Mouse (Mus musculus) kidney, adult 11 months (tissue): ENCODE results near the gene Slc6a20a.

Source experiments
- DNase-seq: peaks from one replicate; pipeline ENCODE4 v3.0.0; 2022

The Slc6a20a gene

DNA sequence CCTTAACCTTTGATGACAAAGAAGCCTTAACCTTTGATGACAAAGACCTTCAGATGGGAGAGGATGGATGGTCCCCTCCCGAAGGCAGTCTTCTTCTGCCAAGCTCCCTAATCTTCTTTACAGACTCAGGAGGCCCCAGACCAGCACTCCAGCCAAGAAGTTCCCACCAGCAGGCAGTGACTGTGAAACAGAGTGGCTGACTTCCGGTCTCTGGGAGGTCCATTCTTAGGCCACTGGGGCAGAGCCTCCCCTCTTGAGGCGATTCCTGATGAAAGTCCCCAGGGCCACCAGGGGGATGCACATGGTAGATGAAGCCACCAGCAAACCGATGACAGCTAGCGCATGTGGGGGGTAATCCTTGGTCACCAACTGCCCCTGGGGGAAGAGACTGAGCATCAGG is 41.9 kb downstream of the Slc6a20a start:
- DNase-seq, result no peak

DNA sequence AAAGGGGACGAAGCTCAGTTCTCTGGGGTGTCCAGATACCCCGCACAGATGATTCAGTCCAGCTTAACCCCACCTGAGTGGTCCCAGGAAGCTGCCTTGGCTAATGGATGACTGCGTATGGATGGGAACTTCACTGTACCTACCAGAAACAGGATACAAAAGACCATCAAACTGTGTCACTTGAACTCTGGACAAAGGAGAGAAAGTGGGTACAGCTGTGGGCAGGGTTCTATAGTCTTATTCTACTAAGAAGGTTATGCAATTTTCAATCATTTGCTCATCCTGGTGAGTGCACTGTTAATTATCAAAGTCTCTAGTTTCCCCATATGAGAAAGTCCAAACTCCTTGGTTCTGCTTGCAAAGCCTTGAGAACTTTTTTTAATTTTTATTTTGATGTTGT is 45.7 kb downstream of the Slc6a20a start:
- peak; percentile 51 for DNase-seq

GRCm38 (mm10) chr9:123632281-123632680 is 46.4 kb downstream of the Slc6a20a start, which contains the start of gene Slc6a20b:
Gene Slc6a20b, minus strand, starts transcription at chr9:123632565.
- peak; percentile 76 for DNase-seq

- no peak for DNase-seq
These were observed 47.0 kb downstream of the Slc6a20a start for GRCm38 (mm10) chr9:123631666-123632065.

DNA sequence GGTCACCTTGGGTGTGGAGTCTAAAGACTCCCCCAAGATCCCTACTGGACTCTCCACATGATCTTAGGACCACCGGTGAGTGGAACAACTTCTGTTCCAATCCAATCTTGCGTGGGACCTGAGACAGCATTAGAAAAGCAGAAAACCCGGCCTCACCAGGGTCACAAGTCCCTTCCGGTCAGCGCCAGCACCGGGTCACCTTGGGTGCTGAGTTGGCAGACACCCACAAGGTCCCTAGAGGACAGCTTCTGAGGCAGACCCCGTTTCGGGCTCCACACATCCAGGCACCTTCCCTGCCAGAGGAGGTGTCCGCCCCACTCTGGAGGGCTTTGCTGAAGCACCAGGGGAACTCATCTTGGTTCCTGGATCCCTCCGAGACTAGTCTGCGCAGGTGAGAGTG is 52.9 kb downstream of the Slc6a20a start:
- peak; percentile 73 for DNase-seq

DNA sequence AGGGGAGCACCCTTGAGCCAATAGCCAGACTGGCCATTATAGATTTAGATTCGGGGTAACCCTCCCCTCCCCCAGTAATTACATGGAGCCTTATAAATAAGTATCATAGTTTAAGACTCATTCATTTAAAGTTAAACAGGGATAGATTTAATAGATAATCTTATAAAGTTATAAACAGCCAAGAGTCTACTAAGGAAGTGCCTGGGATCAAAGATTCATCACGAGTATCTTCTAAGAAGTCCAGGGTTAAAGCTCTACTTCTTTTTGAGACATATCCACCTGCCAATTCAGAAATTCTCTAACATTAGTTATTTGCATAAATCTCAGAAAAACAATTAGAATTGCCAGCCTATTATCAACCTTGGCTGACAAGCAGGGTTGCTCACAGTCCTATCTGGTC is 53.9 kb downstream of the Slc6a20a start:
- no peak for DNase-seq

DNA sequence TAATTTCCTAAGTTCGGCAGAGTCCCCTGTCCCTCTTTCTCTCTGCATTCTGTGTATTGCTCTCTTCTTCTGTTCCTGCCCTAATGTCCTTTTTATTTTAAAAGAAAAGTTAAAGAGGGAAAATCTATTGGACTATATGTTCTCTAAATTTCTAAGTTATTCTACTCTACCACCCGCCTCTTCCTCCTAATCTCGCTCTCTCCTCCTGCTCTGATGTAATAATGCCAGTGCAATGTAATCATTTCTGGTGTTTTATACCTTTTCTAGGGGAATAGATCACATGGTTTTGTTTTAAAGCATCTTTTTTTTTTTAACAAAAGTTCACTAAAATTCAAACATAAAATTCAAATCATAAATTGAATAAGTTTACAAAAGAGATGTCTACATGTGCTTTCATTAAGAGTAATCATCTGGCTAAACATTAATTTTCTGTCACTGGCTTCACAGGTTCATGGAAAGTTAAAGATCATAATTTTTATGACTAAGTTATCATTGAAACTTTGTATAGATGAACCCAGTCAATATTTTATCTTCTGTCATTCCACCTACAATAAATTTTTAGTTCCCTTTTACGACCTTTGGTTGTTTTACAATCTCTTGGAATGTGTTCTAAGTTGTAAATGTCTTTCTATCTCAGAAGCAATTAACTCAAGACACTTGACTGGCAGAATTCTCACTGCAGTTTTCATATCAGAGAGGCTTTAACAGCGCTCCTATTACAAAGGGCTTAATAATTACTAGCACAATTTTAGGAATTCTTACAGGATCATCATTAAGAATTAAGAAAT is 58.2 kb downstream of the Slc6a20a start:
- no peak for DNase-seq

DNA sequence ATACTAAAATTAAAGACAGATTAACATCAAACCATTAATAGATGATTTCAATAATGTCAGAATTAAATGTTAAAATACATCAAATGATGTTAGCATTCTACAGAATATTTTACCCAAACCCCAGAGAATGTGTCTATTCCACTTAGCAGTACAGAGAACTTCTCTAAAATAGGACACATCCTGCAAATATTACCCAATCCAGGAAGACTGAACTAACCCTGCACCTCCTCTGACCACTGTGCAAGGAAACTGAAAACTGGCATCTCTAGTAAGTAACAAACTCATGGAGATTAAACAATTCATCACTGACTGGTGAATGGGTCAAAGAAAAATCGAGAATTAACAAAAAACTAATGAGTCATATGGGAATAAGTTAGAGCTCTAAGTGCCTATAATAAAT is 77.2 kb downstream of the Slc6a20a start:
- no peak for DNase-seq

DNA sequence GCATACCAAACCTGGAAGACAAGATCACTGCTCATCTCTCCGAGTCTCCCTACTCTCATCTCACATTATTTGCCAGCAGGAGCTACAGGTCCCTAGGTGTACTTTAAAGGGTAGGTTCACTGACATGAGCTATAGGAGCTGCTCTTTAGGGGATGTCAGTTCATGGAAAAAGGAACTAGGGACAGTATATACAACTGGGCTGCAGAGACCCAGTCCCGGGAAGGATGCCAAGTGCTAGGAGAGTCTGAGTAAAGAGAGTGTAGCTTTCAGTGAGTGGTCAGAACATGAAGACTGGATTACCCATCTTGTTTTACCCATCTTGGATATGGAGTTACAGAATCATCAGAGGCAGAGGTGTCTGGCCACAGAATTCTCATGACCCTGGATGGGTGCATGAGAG is 81.3 kb downstream of the Slc6a20a start:
- DNase-seq, result no peak

DNA sequence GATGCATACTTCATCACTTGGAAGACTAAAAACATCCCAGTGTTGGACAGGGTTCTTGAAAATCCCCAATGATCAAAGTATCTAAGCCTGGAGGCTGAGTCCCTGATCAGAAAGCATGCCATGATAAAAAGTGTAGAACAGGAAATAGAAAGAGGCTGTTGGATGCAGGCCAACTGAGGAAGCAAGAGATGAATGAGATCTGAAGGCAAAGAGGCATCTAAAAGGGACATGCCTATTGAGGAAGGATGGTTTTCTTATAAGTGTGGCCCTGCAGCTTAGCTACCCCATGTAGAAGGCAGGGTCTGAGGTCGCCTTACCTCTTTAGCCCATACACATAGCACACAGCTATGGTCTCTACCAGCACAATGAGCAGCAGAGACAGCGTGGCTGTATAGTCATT is 81.8 kb downstream of the Slc6a20a start:
- DNase-seq, result no peak

DNA sequence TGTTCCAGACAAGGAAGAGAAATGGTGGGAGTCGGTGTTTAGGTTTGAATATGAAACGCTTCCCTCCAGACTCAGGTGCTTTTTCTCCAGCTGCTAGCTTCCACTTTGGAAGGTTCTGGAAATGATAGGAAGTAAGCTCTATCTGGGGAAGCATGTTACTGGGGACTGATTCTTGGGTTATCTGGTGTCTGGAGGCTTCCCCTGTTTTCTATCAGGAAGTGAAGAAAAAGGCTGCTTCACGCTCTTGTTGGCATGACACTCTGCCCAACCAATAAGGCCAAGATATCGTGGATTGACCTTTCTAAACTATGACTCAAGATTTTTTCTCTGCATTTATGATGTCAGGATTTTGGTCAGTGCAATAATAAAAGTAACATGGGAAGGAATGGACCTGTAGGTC is 83.5 kb downstream of the Slc6a20a start:
- DNase-seq, result no peak

DNA sequence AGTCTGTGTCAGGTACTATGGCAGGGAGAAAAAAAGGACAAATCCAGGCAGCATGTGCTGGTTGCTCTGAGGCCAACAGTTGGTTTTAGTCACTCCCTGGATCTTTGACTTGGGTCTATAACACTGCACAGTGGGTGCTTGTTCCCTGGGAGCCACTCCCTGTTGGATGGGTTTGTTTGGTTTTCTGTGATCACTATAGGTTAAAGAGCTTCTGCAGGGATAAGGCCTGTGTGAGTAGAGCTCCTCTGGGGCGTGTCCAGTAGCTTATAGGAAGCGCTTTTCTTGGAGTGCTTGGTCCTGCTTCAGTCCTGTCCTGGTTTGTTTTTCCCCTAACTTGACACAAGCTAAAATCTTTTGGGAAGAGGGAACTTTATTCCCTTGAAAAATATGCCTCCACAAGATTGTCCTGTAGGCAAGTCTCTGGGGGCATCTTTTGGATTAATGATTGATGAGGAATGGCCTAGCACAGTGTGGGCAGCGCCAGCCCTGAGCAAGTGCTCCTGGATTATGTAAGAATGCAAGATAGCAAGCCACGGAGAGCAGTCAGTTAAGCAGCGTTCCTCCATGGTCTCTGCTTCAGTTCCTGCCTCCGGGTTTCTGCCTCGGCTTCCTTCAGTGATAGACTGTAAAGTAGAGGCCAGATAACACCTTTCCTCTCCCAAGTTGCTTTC is 89.3 kb downstream of the Slc6a20a start:
- DNase-seq, result peak; percentile 83
